In genomic region chr6:116135971-116136632, GRCm38 (mm10) we compare ENCODE assay signal across 8 mouse cellular contexts. TPM values are rescaled to one million over a fixed set of nuclear protein-coding genes. Genes with fewer than 3 reads are reported as not detected.
DNase-seq lines count a peak whose midpoint lies in the region; ATAC-seq lines count a peak whose summit lies in the region.

No protein-coding gene starts in this region.

- 58% methylated on average over 7 of the region's 7 CpGs for WGBS in hindbrain, embryonic 15.5 days
- 68% methylated on average over 7 of the region's 7 CpGs for WGBS in hindbrain, embryonic 11.5 days
- WGBS in embryonic facial prominence, embryonic 15.5 days = 38% methylated on average over 7 of the region's 7 CpGs
- 39% methylated on average over 7 of the region's 7 CpGs for WGBS in liver, embryonic 16.5 days (ENCODE audit: insufficient replicate concordance)

- no peak for DNase-seq in hindbrain, embryonic 11.5 days (ENCODE audit: low spot score)
- DNase-seq in 416B (ENCODE audit: low read depth) = peak; percentile 76
- peak; percentile 24 for DNase-seq in NIH3T3 (ENCODE audit: low read depth)
- peak; percentile 53 for DNase-seq in thymus, postnatal 0 days (ENCODE audit: low spot score)
- DNase-seq in urinary bladder, postnatal 36 days (ENCODE audit: low spot score in 2 of 2) = no peak

- peak; percentile 59; the same call in 1 of the 2 replicates for ATAC-seq in hindbrain, embryonic 15.5 days (ENCODE audit: low FRiP score, low read depth)
- ATAC-seq in hindbrain, embryonic 11.5 days (ENCODE audit: low FRiP score) = no peak
- ATAC-seq in embryonic facial prominence, embryonic 15.5 days (ENCODE audit: insufficient number of reproducible peaks, low FRiP score, low TSS enrichment, low read depth) = no peak
- no peak for ATAC-seq in liver, embryonic 16.5 days (ENCODE audit: low read depth)

- H3K27me3 ChIP-seq in hindbrain, embryonic 15.5 days = no peaks in the 10 kb centered on the region
- H3K27me3 ChIP-seq in hindbrain, embryonic 11.5 days (ENCODE audit: control insufficient read depth, insufficient read depth, low read length) = no peaks in the 10 kb centered on the region
- H3K27me3 ChIP-seq in embryonic facial prominence, embryonic 15.5 days = no peaks in the 10 kb centered on the region
- H3K27me3 ChIP-seq in liver, embryonic 16.5 days (ENCODE audit: control insufficient read depth, insufficient read depth, low read depth, low read length) = no peaks in the 10 kb centered on the region

- H3K4me2 ChIP-seq in hindbrain, embryonic 15.5 days = no peak overlapping the region
- H3K4me2 ChIP-seq in hindbrain, embryonic 11.5 days (replicated peaks; ENCODE audit: low read depth, low read length) = no peak overlapping the region
- 0 out of 2 replicates have a peak overlapping the region, but pooled peaks have one; percentile 10 for H3K4me2 ChIP-seq in embryonic facial prominence, embryonic 15.5 days (replicated peaks)
- H3K4me2 ChIP-seq in liver, embryonic 16.5 days (ENCODE audit: low read depth, low read length) = peak overlapping the region; percentile 30; the same call in 1 of the 2 replicates

- H3K36me3 ChIP-seq in hindbrain, embryonic 15.5 days = no peaks in the 10 kb centered on the region
- H3K36me3 ChIP-seq in hindbrain, embryonic 11.5 days (ENCODE audit: control insufficient read depth, insufficient read depth, low read length) = no peaks in the 10 kb centered on the region
- H3K36me3 ChIP-seq in embryonic facial prominence, embryonic 15.5 days = 0 out of 2 replicates have a peak, but pooled peaks cover 3% of the 10 kb centered on the region
- no peaks in the 10 kb centered on the region for H3K36me3 ChIP-seq in liver, embryonic 16.5 days (ENCODE audit: control insufficient read depth, insufficient read depth)

- no peak overlapping the region for H3K27ac ChIP-seq in hindbrain, embryonic 15.5 days (replicated peaks)
- H3K27ac ChIP-seq in hindbrain, embryonic 11.5 days (ENCODE audit: low read depth, low read length) = no peak overlapping the region
- no peak overlapping the region for H3K27ac ChIP-seq in embryonic facial prominence, embryonic 15.5 days (replicated peaks)
- H3K27ac ChIP-seq in liver, embryonic 16.5 days (ENCODE audit: low read length) = no peak overlapping the region

- no peak overlapping the region for H3K9ac ChIP-seq in hindbrain, embryonic 15.5 days
- H3K9ac ChIP-seq in hindbrain, embryonic 11.5 days (ENCODE audit: low read depth, low read length) = no peak overlapping the region
- no peak overlapping the region for H3K9ac ChIP-seq in embryonic facial prominence, embryonic 15.5 days
- no peak overlapping the region for H3K9ac ChIP-seq in liver, embryonic 16.5 days (ENCODE audit: low read depth, low read length)

- H3K4me3 ChIP-seq in hindbrain, embryonic 15.5 days = no peak overlapping the region
- no peak overlapping the region for H3K4me3 ChIP-seq in hindbrain, embryonic 11.5 days (ENCODE audit: low read depth, low read length)
- H3K4me3 ChIP-seq in embryonic facial prominence, embryonic 15.5 days (replicated peaks) = no peak overlapping the region
- H3K4me3 ChIP-seq in liver, embryonic 16.5 days (ENCODE audit: low read depth, low read length) = no peak overlapping the region

- H3K4me1 ChIP-seq in hindbrain, embryonic 15.5 days (replicated peaks) = peaks cover under 1% of the 10 kb centered on the region; the same call in 1 of the 2 replicates
- H3K4me1 ChIP-seq in hindbrain, embryonic 11.5 days (replicated peaks; ENCODE audit: control insufficient read depth, insufficient read depth, low read length) = no peaks in the 10 kb centered on the region
- H3K4me1 ChIP-seq in embryonic facial prominence, embryonic 15.5 days = no peaks in the 10 kb centered on the region
- H3K4me1 ChIP-seq in liver, embryonic 16.5 days (ENCODE audit: control insufficient read depth, low read depth, low read length) = no peaks in the 10 kb centered on the region; the same call in 1 of the 2 replicates

- no peaks in the 10 kb centered on the region for H3K9me3 ChIP-seq in hindbrain, embryonic 15.5 days
- H3K9me3 ChIP-seq in hindbrain, embryonic 11.5 days (ENCODE audit: control insufficient read depth, low read length) = no peaks in the 10 kb centered on the region
- H3K9me3 ChIP-seq in embryonic facial prominence, embryonic 15.5 days (replicated peaks) = no peaks in the 10 kb centered on the region
- no peaks in the 10 kb centered on the region for H3K9me3 ChIP-seq in liver, embryonic 16.5 days (replicated peaks; ENCODE audit: control insufficient read depth, low read length)

RNA-seq across cellular contexts. Expression of gene Tmcc1, which starts 57.2 kb away (rescaled TPM):
- polyA plus RNA-seq in hindbrain, embryonic 15.5 days (2015; fragmentation: Nextera tagmentation; extraction: Ambion mirVana) = 25.7 and 28.3 TPM in 2 replicates
- 20.2 and 23.4 TPM in 2 replicates for polyA plus RNA-seq in hindbrain, embryonic 11.5 days (2014; fragmentation: Nextera tagmentation; extraction: Ambion mirVana)
- 13.6 and 16.9 TPM in 2 replicates for polyA plus RNA-seq in embryonic facial prominence, embryonic 15.5 days (2015; fragmentation: Nextera tagmentation; extraction: Ambion mirVana)
- 3.3 and 3.6 TPM in 2 replicates for polyA plus RNA-seq in liver, embryonic 16.5 days (2015; fragmentation: Nextera tagmentation; extraction: Ambion mirVana)
- 7.8 and 11.1 TPM in 2 replicates for polyA plus RNA-seq in thymus, postnatal 0 days (2015; fragmentation: Nextera tagmentation; extraction: Ambion mirVana)

Comparison
In these comparisons a context has a peak if more than half of its experiments do, and no peak if none do; other contexts are left out.
1. H3K4me2 ChIP-seq: peak in embryonic facial prominence, embryonic 15.5 days (single experiment) and liver, embryonic 16.5 days (single experiment); none in hindbrain, embryonic 15.5 days (single experiment) and hindbrain, embryonic 11.5 days (single experiment).
2. DNase-seq: peak in 416B (single experiment), NIH3T3 (single experiment) and thymus, postnatal 0 days (single experiment); none in hindbrain, embryonic 11.5 days (single experiment) and urinary bladder, postnatal 36 days (0 of 2).